Mouse (Mus musculus): Measurements from ENCODE around the gene Ephx1.

- TF ChIP-seq CTCF (IDR thresholded peaks at IDR 0.05; ENCODE audit: control insufficient read depth, insufficient read depth, low read length) (no peak), POLR2A (IDR thresholded peaks at IDR 0.05; ENCODE audit: borderline replicate concordance, control insufficient read depth, low read depth, low read length) (no peak)
These were observed 63.7 kb downstream of the Ephx1 start for GRCm38 (mm10) chr1:180956973-180957381.

Data from bone marrow, adult 2 months (tissue).